Mouse (Mus musculus) kidney, postnatal 0 days (tissue): ENCODE data around the gene 1700001O22Rik. TPM values are rescaled to one million over a fixed set of nuclear protein-coding genes. Genes with fewer than 3 reads are reported as not detected.

Source experiments
- ATAC-seq: fragments of 200-750 bp; cut with Nextera tagmentation; replicated peaks from 2 replicates; pipeline ENCODE4 v1.8.0; 2017; ENCODE audit warnings: low read depth, moderate number of reproducible peaks, moderate TSS enrichment, moderate library complexity; ENCODE audit not compliant: low FRiP score
- DNase-seq: peaks from one replicate; pipeline ENCODE4 v3.0.0-alpha.2; 2016; ENCODE audit warnings: low spot score
- H3K27ac ChIP-seq: fragments of 300-500 bp; sonication (generic); 2 replicates; pipeline ENCODE4 v1.5.1; 2014; ENCODE audit warnings: mild to moderate bottlenecking
- H3K27me3 ChIP-seq: fragments of 300-500 bp; sonication (generic); 2 replicates; pipeline ENCODE4 v1.6.1; 2014; ENCODE audit warnings: low read length, mixed read lengths; ENCODE audit not compliant: insufficient read depth
- H3K36me3 ChIP-seq: fragments of 300-500 bp; sonication (generic); 2 replicates; pipeline ENCODE4 v1.6.1; 2014; ENCODE audit warnings: low read length, mixed read lengths; ENCODE audit not compliant: insufficient read depth
- H3K4me1 ChIP-seq: fragments of 300-500 bp; sonication (generic); replicated peaks from 2 replicates; pipeline ENCODE4 v1.6.1; 2014; ENCODE audit warnings: antibody characterized with exemption, low read length, mixed read lengths; ENCODE audit not compliant: insufficient read depth
- H3K4me2 ChIP-seq: fragments of 300-500 bp; sonication (generic); 2 replicates; pipeline ENCODE4 v1.6.1; 2014; ENCODE audit warnings: mild to moderate bottlenecking, low read length, moderate library complexity, mixed read lengths
- H3K4me3 ChIP-seq: fragments of 300-500 bp; sonication (generic); replicated peaks from 2 replicates; pipeline ENCODE4 v1.5.1; 2014; ENCODE audit warnings: low read depth, low read length
- H3K9ac ChIP-seq: fragments of 300-500 bp; sonication (generic); 2 replicates; pipeline ENCODE4 v1.6.1; 2014; ENCODE audit warnings: low read depth, low read length
- H3K9me3 ChIP-seq: fragments of 300-500 bp; sonication (generic); replicated peaks from 2 replicates; pipeline ENCODE4 v1.6.1; 2016; ENCODE audit warnings: low read length, inconsistent platforms, mixed read lengths
- CTCF ChIP-seq: IDR thresholded peaks from 2 replicates; pipeline ENCODE4 v1.5.1; 2016; ENCODE audit warnings: antibody characterized with exemption, low read depth, mild to moderate bottlenecking, moderate library complexity
- WGBS: fragments of 180-500 bp; shearing (Covaris S2); extraction: QIAGEN DNeasy Blood & Tissue Kit; methylation state at CpG from one replicate; pipeline ENCODE4 v1.1.7; 2014; 5-methylcytosine and 5-hydroxymethylcytosine counted together
- polyA plus RNA-seq: library from polyadenylated mRNA; unstranded; fragments of >200 nt; fragmentation: Nextera tagmentation; extraction: Ambion mirVana; gene quantifications from 2 replicates; pipeline ENCODE4 v1.2.1, GENCODE M21; 2015

The 1700001O22Rik gene
- polyA plus RNA-seq, 1 experiment from 2014 or later: 4.6 TPM

GRCm38 (mm10) chr2:30830283-30830795, 26.9 kb upstream of the 1700001O22Rik start, which contains the start of gene Asb6:
Asb6 (minus strand) TSS chr2:30830333.
- H3K36me3 ChIP-seq: peaks cover 8% of the 10 kb centered on the region; the same call in 1 of the 2 replicates
- whole genome bisulfite sequencing: 24% methylated on average over 4 of the region's 4 CpGs
- DNase-seq: no peak
- no peak within 1 kb of the TSS for H3K9ac ChIP-seq
- no peak for ATAC-seq
- H3K9me3 ChIP-seq: no peaks in the 10 kb centered on the region
- no peak for TF ChIP-seq CTCF
- no peak within 1 kb of the TSS for H3K4me2 ChIP-seq
- H3K27me3 ChIP-seq: no peaks in the 10 kb centered on the region
- no peak within 1 kb of the TSS for H3K27ac ChIP-seq
- H3K4me1 ChIP-seq: peaks cover 9% of the 10 kb centered on the region
- H3K4me3 ChIP-seq: no peak within 1 kb of the TSS

- no peak overlapping the region for H3K27ac ChIP-seq
- peaks cover 18% of the 10 kb centered on the region for H3K36me3 ChIP-seq
- H3K4me2 ChIP-seq: no peak overlapping the region
- H3K9ac ChIP-seq: no peak overlapping the region
- H3K9me3 ChIP-seq: no peaks in the 10 kb centered on the region
- DNase-seq (peak; percentile 27), ATAC-seq (no peak)
- H3K4me3 ChIP-seq: no peak overlapping the region
- no peaks in the 10 kb centered on the region for H3K27me3 ChIP-seq
- peak; percentile 66 for TF ChIP-seq CTCF
- 44% methylated on average over 5 of the region's 5 CpGs for WGBS
- H3K4me1 ChIP-seq: peaks cover 9% of the 10 kb centered on the region
Measured at GRCm38 (mm10) chr2:30829315-30829714, 25.9 kb upstream of the 1700001O22Rik start.

DNA sequence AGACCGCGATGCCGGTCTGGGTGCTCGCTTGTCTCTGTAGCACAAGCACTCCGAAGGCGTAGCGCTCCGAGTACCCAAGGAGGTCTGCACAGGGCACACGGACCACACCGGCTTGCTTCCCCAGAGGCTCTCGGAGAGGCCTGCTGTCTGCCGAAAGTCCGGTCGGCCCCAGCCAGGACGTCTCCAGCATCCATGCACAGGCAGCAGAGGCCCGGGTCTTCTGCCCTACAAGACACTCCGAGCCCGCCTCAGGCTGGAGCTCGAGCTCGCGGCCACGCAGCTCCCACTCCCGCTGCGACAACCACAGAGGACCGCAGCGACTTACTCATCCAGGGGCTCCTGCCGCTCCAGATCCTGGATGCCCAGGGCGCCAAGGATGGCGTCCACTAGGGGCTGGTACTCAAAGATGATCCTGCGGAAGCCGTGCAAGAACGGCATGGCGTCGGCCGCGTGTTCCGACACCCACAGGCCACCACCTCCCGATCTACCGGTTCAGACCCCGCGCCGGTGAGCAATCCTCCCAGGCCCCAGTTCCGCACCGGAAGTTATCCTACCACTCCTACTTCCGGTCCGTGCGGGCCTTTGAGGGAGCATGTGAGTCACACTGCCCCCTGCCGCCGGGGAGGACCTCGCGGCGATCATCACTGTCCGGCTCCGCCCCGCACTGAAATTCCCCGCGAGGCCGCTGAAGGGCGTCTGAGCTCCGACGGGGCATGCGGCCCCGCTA, 24.5 kb upstream of the 1700001O22Rik start:
- Histone ChIP-seq H3K4me1 (peaks cover 9% of the 10 kb centered on the region), H3K4me3 (peak overlapping the region; percentile 78), H3K9ac (peak overlapping the region; percentile 88), H3K9me3 (no peaks in the 10 kb centered on the region), H3K4me2 (peak overlapping the region; percentile 71), H3K27ac (peak overlapping the region; percentile 67), H3K27me3 (no peaks in the 10 kb centered on the region), H3K36me3 (peaks cover 30% of the 10 kb centered on the region)
- ATAC-seq: peak; percentile 82
- WGBS: under 1% methylated on average over 63 of the region's 63 CpGs
- peak; percentile 97 for DNase-seq
- peak; percentile 99 for TF ChIP-seq CTCF

DNA sequence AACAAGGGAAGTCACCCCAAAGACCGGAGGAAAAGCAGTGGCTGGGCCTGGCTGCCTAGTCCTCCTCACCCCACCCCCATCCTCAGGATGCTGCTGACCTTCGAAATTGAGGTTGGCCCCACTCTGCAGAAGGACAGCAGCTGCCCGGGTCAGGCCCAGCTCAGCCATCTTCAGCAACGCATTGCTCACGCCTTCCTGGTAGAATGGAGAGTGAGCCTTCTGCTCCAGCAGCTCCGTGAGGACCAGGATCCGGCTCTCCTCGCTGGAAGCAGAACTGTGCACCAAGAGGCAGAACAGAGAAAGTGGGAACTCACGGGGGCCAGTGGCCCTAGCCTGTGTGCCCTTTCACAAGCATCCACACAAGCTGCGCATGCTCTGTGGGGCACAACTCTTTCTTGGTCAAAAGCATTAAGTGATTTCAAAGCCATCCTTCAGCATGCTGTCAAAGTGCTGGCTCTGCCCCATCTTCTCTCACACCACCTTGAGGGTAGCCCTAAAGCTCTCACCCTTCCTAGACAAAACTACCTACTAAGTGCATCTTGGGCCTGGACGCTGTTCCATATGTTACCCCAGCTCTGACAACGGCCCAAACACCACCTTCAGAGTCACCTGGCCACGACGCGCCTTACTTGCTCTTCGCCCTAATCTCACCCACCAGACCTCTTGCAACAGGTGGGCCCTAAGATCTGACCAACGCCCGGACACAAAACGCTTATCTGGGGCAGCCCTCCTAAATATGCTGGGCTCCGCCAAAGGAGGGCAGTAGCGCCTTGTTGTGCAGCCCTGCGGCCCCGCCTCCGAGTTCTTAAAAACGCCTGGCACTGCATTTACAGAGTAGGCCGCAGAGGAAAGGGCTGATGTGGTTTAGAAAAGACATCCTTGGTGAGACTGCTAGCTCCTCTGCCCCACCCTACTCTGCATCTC, 23.6 kb upstream of the 1700001O22Rik start:
- Histone ChIP-seq H3K9ac (peak overlapping the region; percentile 88), H3K27me3 (no peaks in the 10 kb centered on the region), H3K9me3 (no peaks in the 10 kb centered on the region), H3K4me1 (peaks cover 9% of the 10 kb centered on the region), H3K36me3 (peaks cover 38% of the 10 kb centered on the region), H3K4me3 (peak overlapping the region; percentile 78), H3K4me2 (peak overlapping the region; percentile 71), H3K27ac (peak overlapping the region; percentile 67)
- ATAC-seq: no peak
- 32% methylated on average over 26 of the region's 26 CpGs for WGBS
- peak; percentile 54; the same call in 1 of the 2 replicates for TF ChIP-seq CTCF
- DNase-seq: peak; percentile 74

- H3K4me1 ChIP-seq: peaks cover 9% of the 10 kb centered on the region
- H3K27me3 ChIP-seq: no peaks in the 10 kb centered on the region
- H3K4me3 ChIP-seq: no peak overlapping the region
- peak; percentile 81 for DNase-seq
- H3K4me2 ChIP-seq: no peak overlapping the region
- no peak overlapping the region for H3K9ac ChIP-seq
- peaks cover 55% of the 10 kb centered on the region for H3K36me3 ChIP-seq
- peak; percentile 43 for ATAC-seq
- 56% methylated on average over 13 of the region's 13 CpGs for WGBS
- no peaks in the 10 kb centered on the region for H3K9me3 ChIP-seq
- TF ChIP-seq CTCF: no peak
- no peak overlapping the region for H3K27ac ChIP-seq
Measured at GRCm38 (mm10) chr2:30823385-30824153, 20.1 kb upstream of the 1700001O22Rik start.
